In the genomic region with DNA sequence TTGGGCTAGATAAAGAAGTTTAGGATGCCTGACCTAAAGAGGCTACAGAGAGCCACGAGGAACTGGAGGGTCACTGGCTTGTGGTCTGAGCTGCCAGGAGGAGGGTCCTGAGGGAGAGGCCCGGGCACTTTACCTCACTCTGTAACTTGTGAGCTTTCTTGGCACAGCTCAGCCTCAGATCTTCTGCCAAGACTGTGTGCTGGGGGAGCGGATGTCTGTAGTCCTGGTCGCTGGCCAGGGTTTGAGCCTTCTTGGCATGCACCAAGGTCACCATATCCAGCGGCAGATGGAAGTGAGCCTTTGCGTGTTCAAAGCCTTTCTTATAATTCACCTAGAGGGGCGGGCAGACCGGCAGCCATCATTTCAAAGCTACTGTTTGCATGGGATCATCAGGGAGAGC, we compare ENCODE assay signal across 11 mouse cellular contexts. TPM values are rescaled to one million over a fixed set of nuclear protein-coding genes. Genes with fewer than 3 reads are reported as not detected.
DNase-seq lines count a peak whose midpoint lies in the region; ATAC-seq and TF ChIP-seq lines count a peak whose summit lies in the region.
"Had no signal": no experiment of that assay in that cellular context is flagged by ENCODE, and none has a peak within 500 bp of the region (broad histone marks: within the 10 kb centered on the region; RNA-seq: fewer than 3 reads in every experiment).

No protein-coding gene starts in this region.

- no peaks in the 10 kb centered on the region for H3K9me3 ChIP-seq in kidney, embryonic 16.5 days (ENCODE audit: low read length)
- H3K9me3 ChIP-seq: embryonic facial prominence, embryonic 12.5 days; midbrain, embryonic 12.5 days had no signal

- TF ChIP-seq POLR2A in kidney, adult 2 months (IDR thresholded peaks at IDR 0.05; ENCODE audit: low read depth, low read length): no peak

- H3K27ac ChIP-seq in kidney, adult 2 months (ENCODE audit: insufficient read depth, low read depth, low read length): no peak overlapping the region
- H3K27ac ChIP-seq in kidney, embryonic 16.5 days (ENCODE audit: low read length): no peak overlapping the region
- H3K27ac ChIP-seq: embryonic facial prominence, embryonic 12.5 days; midbrain, embryonic 12.5 days had no signal

- DNase-seq in kidney, adult 2 months: peak; percentile 66
- peak; percentile 85 for DNase-seq in adrenal gland, postnatal 25 days
- DNase-seq in gastrocnemius, postnatal 14 days: peak; percentile 78
- DNase-seq in lung, postnatal 25 days (ENCODE audit: low spot score): peak; percentile 10
- DNase-seq in thymus, postnatal 14 days: no peak
- no peak for DNase-seq in thymus, postnatal 25 days

- 50% methylated on average over 8 of the region's 8 CpGs for WGBS in kidney, adult 2 months
- WGBS in kidney, embryonic 16.5 days: 76% methylated on average over 8 of the region's 8 CpGs

- no peaks in the 10 kb centered on the region for H3K27me3 ChIP-seq in kidney, adult 2 months (replicated peaks; ENCODE audit: control insufficient read depth, insufficient read depth, low read length)
- 0 out of 2 replicates have a peak, but pooled peaks cover 3% of the 10 kb centered on the region for H3K27me3 ChIP-seq in kidney, embryonic 16.5 days (ENCODE audit: insufficient read depth, low read length)
- H3K27me3 ChIP-seq: Patski had no signal

- H3K36me3 ChIP-seq in kidney, adult 2 months (ENCODE audit: control insufficient read depth, insufficient read depth, low read length): no peaks in the 10 kb centered on the region
- H3K36me3 ChIP-seq in kidney, embryonic 16.5 days (ENCODE audit: insufficient read depth, low read length): no peaks in the 10 kb centered on the region
- H3K36me3 ChIP-seq: embryonic facial prominence, embryonic 12.5 days; midbrain, embryonic 12.5 days had no signal

- no peak for ATAC-seq in kidney, embryonic 16.5 days (ENCODE audit: low FRiP score, low TSS enrichment)
- no peak for ATAC-seq in granulocyte monocyte progenitor cell, adult 5-6 weeks (replicated peaks; ENCODE audit: poor library complexity, severe bottlenecking)
- ATAC-seq: Patski had no signal

- TF ChIP-seq CTCF in kidney, adult 2 months (conservative IDR thresholded peaks at IDR 0.05; ENCODE audit: insufficient read depth, insufficient read length, low read depth, low read length): no peak

- no peak overlapping the region for H3K4me3 ChIP-seq in kidney, adult 2 months (ENCODE audit: insufficient read depth, low read depth, low read length)
- H3K4me3 ChIP-seq in kidney, embryonic 16.5 days (ENCODE audit: low read length): no peak overlapping the region
- H3K4me3 ChIP-seq: embryonic facial prominence, embryonic 12.5 days; midbrain, embryonic 12.5 days had no signal

- H3K4me1 ChIP-seq in kidney, adult 2 months (ENCODE audit: control insufficient read depth, insufficient read depth, low read length): no peaks in the 10 kb centered on the region
- H3K4me1 ChIP-seq in kidney, embryonic 16.5 days (ENCODE audit: insufficient read depth, low read length): no peaks in the 10 kb centered on the region

- H3K4me2 ChIP-seq in kidney, embryonic 16.5 days (replicated peaks; ENCODE audit: low read depth, low read length): no peak overlapping the region
- H3K4me2 ChIP-seq: embryonic facial prominence, embryonic 12.5 days; midbrain, embryonic 12.5 days had no signal

- no peak overlapping the region for H3K9ac ChIP-seq in kidney, embryonic 16.5 days (replicated peaks; ENCODE audit: low read length)
- H3K9ac ChIP-seq: embryonic facial prominence, embryonic 12.5 days; midbrain, embryonic 12.5 days had no signal

- intact Hi-C loops in gastrocnemius, postnatal 14 days (cut with DNase I; ENCODE audit: low total_unique reads): no loop called here

RNA-seq across cellular contexts. Expression of a gene that starts 47.8 kb away (rescaled TPM):
- 1.1 and 5.0 TPM in 2 replicates for polyA plus RNA-seq in kidney, adult 2 months (2012; rRNA removed)
- 0.36 and 0.37 TPM in 2 replicates for polyA plus RNA-seq in kidney, embryonic 16.5 days (2015; fragmentation: Nextera tagmentation; extraction: Ambion mirVana)
- 0.09 TPM in 1 of 2 replicates, not detected in the other for total RNA-seq in adrenal gland, postnatal 25 days (2021)
- 100 to 1,000 TPM; 506 to 571 TPM for total RNA-seq in gastrocnemius, postnatal 14 days (2021)
- 1.1 TPM in 1 of 2 replicates, not detected in the other for total RNA-seq in granulocyte monocyte progenitor cell, adult 5-6 weeks (2014; fragmentation: Nextera tagmentation)
- 0.78 and 0.98 TPM in 2 replicates for total RNA-seq in granulocyte monocyte progenitor cell, adult 5-6 weeks (2017)

RNA-seq across cellular contexts. Expression of a gene that starts 54.9 kb away (rescaled TPM):
- polyA plus RNA-seq in kidney, adult 2 months (2012; rRNA removed): 12.0 and 12.4 TPM in 2 replicates
- 26.6 and 27.2 TPM in 2 replicates for polyA plus RNA-seq in kidney, embryonic 16.5 days (2015; fragmentation: Nextera tagmentation; extraction: Ambion mirVana)
- total RNA-seq in adrenal gland, postnatal 25 days (2021): 13.7 and 14.8 TPM in 2 replicates
- 1 to 10 TPM; 6.2 to 7.7 TPM for total RNA-seq in gastrocnemius, postnatal 14 days (2021)
- total RNA-seq in granulocyte monocyte progenitor cell, adult 5-6 weeks (2014; fragmentation: Nextera tagmentation): 72.3 and 86.7 TPM in 2 replicates
- total RNA-seq in granulocyte monocyte progenitor cell, adult 5-6 weeks (2017): 42.4 and 43.4 TPM in 2 replicates

RNA-seq across cellular contexts. Expression of a gene that starts 55.1 kb away (rescaled TPM):
- polyA plus RNA-seq in kidney, adult 2 months (2012; rRNA removed): 303 and 362 TPM in 2 replicates
- 46.3 and 50.5 TPM in 2 replicates for polyA plus RNA-seq in kidney, embryonic 16.5 days (2015; fragmentation: Nextera tagmentation; extraction: Ambion mirVana)
- 0.86 TPM in 1 of 2 replicates, not detected in the other for total RNA-seq in adrenal gland, postnatal 25 days (2021)
- total RNA-seq in gastrocnemius, postnatal 14 days (2021): not detected
- not detected in 2 replicates for total RNA-seq in granulocyte monocyte progenitor cell, adult 5-6 weeks (2014; fragmentation: Nextera tagmentation)
- not detected in 2 replicates for total RNA-seq in granulocyte monocyte progenitor cell, adult 5-6 weeks (2017)
- polyA plus RNA-seq: embryonic facial prominence, embryonic 12.5 days; midbrain, embryonic 12.5 days had no signal

Comparison
In these comparisons a context has a peak if more than half of its experiments do, and no peak if none do; other contexts are left out.
1. DNase-seq: peak in kidney, adult 2 months (single experiment), adrenal gland, postnatal 25 days (single experiment), gastrocnemius, postnatal 14 days (single experiment) and lung, postnatal 25 days (single experiment); none in thymus, postnatal 14 days (single experiment) and thymus, postnatal 25 days (single experiment).
2. RNA of a gene that starts 47.8 kb away (total RNA-seq): 506 to 571 TPM in gastrocnemius, postnatal 14 days; 0.78 to 1.1 TPM in granulocyte monocyte progenitor cell, adult 5-6 weeks and 0.09 TPM in adrenal gland, postnatal 25 days; every median in the first group is over 100 times any median in the second.